Mouse (Mus musculus): ENCODE results near the gene Bcar3.

Gene Bcar3

DNA sequence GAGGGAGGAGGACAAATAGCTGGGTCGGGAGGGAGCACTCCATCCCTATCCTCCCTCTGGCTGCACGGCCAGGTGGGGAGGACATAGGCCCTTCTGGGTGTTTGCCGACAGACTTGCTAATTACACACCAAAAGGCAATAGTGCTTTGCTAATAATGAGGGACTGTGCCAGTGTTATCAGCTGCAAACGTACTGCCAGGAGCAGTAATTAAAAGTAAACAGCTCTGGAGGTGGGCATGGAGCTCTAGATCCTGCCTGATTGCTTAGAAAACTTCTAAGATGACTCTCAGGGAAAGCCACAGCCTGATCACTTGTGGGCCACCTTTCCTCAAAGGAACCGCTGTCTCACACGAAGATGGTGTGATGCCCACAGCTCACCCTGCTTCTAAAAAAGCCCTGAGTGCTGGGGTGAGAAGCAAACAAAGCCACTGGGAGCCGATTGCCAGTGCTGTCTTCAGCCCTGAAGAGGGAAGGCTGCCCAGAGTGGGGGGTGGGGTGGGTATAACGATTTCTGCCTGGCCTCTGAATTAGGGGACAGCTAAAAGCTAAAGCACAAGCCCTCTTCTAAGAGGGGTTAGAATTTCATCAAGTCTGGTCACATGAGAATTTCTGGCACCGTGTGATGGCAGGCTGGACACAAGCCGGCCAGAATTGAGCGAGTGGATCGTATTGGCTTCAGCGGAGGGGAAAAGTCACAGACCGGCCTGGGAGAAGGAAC, 189.3 kb downstream of the Bcar3 start:
- no peak for DNase-seq (ENCODE audit: low spot score in 2 of 2)

DNA sequence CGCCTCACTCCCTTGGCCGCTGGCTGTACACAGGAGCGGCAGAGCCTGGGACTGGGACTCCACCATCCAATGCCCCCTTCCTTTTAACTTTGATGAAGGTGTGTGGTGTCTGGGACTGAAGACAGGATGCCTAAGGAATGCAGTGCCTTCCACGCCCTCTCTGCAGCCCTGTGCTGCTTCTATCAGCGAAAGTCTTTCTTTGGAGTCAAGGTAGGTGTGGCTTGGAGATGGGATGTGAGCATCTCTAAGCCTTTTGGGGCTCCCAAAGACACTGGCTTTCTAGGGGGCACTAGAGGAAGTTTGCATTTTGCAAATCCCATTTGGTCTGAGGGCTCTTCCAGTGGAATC, 189.8 kb downstream of the Bcar3 start:
- DNase-seq (ENCODE audit: low spot score in 2 of 2), result no peak

DNA sequence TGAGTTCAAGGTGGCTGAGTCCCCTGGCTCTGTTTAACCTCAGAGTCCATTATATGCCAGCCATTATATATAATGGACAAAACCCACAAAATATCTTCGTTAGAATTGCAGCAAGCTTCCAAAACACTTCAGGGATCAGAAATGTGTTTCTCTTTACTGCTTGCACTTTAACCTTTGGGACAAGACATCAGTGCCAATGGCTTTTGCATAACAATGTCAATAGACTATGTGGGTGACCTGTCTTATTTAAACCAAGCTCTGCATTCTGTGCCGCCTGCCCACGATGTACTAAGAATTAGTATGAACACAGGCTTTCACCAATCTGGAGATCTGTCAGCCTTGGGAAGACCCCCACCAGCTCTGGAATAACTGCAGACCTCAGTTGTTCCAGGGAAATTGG, 190.4 kb downstream of the Bcar3 start:
- DNase-seq (ENCODE audit: low spot score in 2 of 2), result no peak

- no peak for DNase-seq (ENCODE audit: low spot score in 2 of 2)
Observed at GRCm38 (mm10) chr3:122485699-122486098, 191.8 kb downstream of the Bcar3 start.

GRCm38 (mm10) chr3:122486193-122486592, 192.3 kb downstream of the Bcar3 start:
- DNase-seq (ENCODE audit: low spot score in 2 of 2), result no peak

DNA sequence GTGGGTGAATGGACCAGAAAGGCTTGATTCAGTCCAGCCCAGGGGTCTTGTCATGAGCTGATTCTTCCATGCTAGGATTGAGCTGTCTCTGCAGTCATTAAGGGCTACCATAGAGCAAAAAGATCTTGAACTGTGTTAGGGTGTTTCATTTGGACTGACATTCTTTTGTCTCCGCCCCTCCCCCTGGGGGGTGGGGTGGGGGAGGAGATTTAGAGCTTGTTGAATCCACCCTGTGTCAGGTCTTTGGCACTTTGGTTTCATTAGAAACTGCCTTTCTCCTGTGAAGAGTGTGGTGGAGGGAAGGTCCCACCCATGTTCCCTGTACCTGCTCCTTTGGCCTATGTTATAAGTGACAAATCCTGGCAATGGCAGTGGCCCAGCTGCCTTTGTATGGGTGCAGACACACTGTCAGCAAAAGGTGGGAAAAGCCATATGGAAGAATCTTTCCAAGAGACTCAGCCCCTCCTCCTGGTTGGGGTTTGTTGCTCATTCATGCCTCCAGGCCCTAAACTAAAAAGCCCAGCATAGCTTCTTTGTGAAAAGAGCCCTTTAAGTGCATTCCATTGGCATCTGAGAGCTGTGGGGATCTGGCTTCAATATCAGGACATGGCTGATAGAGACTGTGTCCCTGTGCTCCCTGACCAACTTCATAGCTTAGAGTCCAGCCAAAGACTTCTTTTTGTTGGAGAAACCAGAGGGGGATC, 194.3 kb downstream of the Bcar3 start:
- no peak for DNase-seq (ENCODE audit: low spot score in 2 of 2)

- DNase-seq (ENCODE audit: low spot score in 2 of 2), result no peak
Observed at GRCm38 (mm10) chr3:122490574-122490973, 196.6 kb downstream of the Bcar3 start.

DNA sequence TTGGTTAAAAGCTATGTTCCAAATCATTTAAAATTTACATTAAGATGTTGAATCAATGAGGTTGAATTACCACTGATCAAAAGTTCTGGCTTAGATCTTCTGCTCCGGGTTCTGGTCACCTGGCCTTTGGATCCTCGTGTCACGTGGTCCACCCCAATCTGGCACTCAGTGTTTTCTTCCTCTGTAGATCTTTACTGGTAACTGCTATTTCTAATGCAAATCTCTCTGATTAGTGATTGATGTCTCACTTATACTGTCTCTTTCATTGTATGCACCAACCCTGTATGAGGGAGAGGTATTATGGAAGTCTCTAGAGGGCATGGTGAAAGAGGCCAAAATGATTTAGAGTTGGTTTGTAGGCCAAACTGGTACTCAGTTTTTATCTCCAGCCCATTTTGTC, 198.1 kb downstream of the Bcar3 start:
- no peak for DNase-seq (ENCODE audit: low spot score in 2 of 2)

DNA sequence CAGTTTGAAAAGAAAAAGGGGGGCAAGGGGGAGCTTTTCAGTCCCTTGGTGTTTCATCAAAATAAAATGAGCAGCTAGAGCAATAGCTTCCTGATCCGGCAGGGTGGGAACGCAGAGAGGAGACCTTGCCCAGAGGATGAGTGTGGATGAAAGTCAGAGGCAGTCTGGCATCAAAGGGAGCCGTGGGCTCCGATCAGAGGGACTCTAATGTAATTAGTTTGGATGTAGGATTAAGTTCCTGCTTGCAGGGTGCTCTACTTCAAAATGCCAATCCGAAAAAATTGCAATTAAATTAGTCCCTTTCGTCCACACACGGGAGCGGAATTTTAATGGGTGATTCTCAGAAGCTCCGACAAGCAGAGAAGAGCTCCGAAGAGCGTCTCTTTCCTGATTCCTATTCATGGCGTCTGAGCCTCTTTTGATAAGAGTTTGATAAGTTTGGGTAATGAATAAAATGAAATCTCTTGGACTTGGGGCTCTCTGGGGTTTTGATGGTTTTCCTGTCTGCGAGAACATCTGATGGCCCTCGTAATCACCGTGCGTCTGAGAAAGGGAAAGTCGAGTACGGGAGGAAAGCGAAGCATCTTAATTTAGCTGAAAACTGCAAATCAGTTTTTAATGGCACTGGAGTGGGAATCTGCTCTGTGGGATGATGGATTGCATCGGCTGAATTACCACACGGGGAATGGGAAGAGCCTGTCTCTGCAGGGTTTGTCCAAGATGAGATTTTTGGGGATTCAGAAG, 199.1 kb downstream of the Bcar3 start:
- no peak for DNase-seq (ENCODE audit: low spot score in 2 of 2)

DNA sequence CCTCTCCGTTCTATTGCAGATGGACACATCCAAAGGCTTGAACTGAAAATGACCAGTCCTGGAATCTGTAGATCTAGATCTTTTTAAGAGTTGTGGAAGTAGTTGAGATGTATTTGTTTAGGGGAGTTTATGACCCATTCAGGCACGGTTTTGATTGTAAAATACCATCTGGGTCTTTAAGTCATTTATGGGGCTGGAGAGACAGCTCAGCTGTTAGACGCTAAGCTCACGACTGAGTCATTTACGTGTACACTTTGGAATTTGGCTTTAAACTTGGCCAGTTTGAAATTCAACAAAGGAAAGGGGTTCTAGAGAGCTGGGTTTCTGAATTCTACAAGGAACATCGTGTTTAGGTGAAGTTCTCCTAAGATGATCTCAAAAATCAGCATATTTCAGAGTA, 200.8 kb downstream of the Bcar3 start:
- DNase-seq (ENCODE audit: low spot score in 2 of 2), result no peak

GRCm38 (mm10) chr3:122497871-122498270, 203.9 kb downstream of the Bcar3 start:
- no peak for DNase-seq (ENCODE audit: low spot score in 2 of 2)

DNA sequence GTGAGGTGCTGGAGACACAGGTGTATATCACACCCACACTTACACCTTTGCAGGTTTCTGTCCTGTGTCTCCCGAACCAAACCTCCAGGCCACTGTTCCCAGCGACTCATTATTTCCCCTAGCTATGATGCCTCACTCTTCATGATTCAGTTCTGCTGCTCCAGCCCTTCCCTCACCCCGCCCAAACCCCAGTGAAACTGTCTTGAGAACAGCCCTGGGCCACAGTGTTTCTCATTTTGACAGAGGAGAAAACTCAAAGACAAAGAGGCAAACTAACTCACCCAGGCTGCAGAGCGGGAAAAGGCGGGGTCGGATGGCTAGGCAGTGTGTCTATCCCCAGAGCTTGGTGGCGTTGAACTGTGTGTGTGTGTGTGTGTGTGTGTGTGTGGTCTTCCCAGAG, 204.6 kb downstream of the Bcar3 start:
- no peak for DNase-seq (ENCODE audit: low spot score in 2 of 2)

DNA sequence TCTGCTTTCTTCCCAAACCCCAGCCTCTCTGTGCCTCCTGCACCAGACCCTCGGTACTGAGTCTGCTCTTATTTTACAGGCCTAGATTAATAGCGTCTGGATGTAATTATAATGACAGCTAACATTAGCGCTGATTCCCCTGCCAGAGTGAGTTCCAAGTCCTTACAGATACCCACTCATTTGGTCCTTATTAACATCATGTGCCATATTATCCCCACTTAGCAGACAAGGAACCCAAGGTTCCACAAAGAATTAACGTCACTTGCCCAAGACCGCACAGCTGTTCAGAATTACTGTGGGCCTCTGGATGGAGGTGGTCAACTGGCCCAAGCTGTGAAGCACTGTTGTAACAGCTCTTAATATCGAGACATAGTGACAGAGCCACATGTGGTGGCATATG, 205.7 kb downstream of the Bcar3 start:
- DNase-seq (ENCODE audit: low spot score in 2 of 2), result no peak

- DNase-seq (ENCODE audit: low spot score in 2 of 2), result no peak
Observed at GRCm38 (mm10) chr3:122500929-122501328, 207.0 kb downstream of the Bcar3 start.

DNA sequence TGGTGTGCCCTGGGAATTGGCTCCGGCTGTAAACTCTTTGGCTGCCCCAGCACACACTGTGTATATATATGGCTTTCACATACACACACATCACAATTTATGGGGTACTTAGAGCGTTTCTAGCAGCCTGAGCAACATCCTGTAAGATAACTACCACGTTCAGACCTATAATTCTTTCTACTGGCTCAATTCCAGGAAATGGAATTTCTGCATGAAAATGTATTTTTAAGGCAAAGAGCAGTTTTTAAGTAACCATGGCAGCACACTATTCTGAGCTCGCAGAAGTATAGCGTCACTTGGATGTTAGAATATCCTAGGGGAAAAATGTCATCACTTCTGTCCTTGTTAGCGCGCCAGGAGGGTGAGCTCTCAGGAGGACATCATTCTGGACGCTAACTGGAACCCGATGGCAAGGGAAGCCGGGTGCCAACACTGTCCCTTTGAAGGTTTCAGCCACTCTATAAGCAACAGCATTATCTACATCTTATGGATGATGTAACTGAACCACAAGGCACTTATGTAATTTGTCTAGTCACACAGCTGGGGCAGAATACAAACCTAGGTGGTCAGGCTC, 212.5 kb downstream of the Bcar3 start:
- no peak for DNase-seq (ENCODE audit: low spot score in 2 of 2)

GRCm38 (mm10) chr3:122507826-122508225, 213.9 kb downstream of the Bcar3 start:
- DNase-seq (ENCODE audit: low spot score in 2 of 2), result no peak

DNA sequence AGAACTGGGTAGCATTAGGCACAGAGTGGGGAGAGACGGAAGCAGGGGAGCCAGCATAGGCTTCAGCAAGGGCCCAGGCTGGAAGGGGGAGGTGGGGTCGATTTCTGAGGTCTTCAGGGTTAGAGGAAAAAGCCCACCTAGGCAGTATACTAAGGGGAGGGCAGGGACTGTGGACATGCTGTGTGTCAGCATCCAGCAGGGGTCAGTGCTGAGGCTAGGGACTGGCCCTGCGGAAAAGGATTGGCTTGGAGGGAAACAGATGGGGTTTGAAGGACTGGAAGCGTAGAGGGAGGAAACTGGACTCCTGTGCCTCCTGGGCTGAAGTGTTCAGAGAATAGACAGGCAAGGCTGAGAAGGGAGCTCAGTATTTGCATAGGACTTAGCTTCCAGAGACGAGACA, 215.1 kb downstream of the Bcar3 start:
- peak in 1 of 2 experiments; percentile 52 for DNase-seq (ENCODE audit: low spot score in 2 of 2)

GRCm38 (mm10) chr3:122509534-122510239, 215.8 kb downstream of the Bcar3 start:
- no peak for DNase-seq (ENCODE audit: low spot score in 2 of 2)

GRCm38 (mm10) chr3:122510240-122510750, 216.4 kb downstream of the Bcar3 start:
- DNase-seq (ENCODE audit: low spot score in 2 of 2), result no peak

DNA sequence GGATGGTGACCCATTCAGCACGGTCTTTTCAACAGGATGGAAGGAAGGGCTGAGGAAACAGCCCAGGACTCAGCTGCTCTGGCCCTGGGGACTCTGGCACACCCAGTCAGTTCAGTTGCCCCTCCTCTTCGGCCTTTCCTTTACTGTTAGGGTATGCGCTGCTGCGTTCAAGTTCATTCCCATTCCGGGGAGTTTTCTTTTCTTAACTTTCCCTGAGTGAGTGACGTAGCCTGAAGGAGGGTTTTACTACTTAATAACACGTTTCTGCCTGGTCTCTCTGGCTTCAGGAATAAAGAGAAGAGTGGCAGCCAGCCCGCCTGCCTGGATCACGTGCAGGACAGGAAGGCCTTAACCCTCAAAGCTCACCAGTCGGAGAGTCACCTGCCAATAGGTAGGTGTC, 217.0 kb downstream of the Bcar3 start:
- no peak for DNase-seq (ENCODE audit: low spot score in 2 of 2)

GRCm38 (mm10) chr3:122511721-122512619, 218.0 kb downstream of the Bcar3 start:
- DNase-seq (ENCODE audit: low spot score in 2 of 2), result no peak
